Mouse (Mus musculus) hindbrain, embryonic 16.5 days (tissue): ENCODE measurements around the gene Kif13a. TPM values are rescaled to one million over a fixed set of nuclear protein-coding genes. Genes with fewer than 3 reads are reported as not detected.

Experiments used
- ATAC-seq: fragments of 200-750 bp; cut with Nextera tagmentation; 2 replicates; pipeline ENCODE4 v1.8.0; 2017; ENCODE audit warnings: moderate TSS enrichment, moderate library complexity
- H3K27ac ChIP-seq: fragments of 300-500 bp; sonication (generic); 2 replicates; pipeline ENCODE4 v1.5.1; 2014; ENCODE audit warnings: low read depth, mild to moderate bottlenecking, control low read depth, low read length, moderate library complexity
- H3K27me3 ChIP-seq: fragments of 300-500 bp; sonication (generic); replicated peaks from 2 replicates; pipeline ENCODE4 v1.6.1; 2014; ENCODE audit warnings: low read length; ENCODE audit not compliant: control insufficient read depth, insufficient read depth
- H3K36me3 ChIP-seq: fragments of 300-500 bp; sonication (generic); 2 replicates; pipeline ENCODE4 v1.6.1; 2014; ENCODE audit warnings: mild to moderate bottlenecking, low read length, moderate library complexity, mixed read lengths; ENCODE audit not compliant: control insufficient read depth, insufficient read depth
- H3K4me1 ChIP-seq: fragments of 300-500 bp; sonication (generic); 2 replicates; pipeline ENCODE4 v1.6.1; 2014; ENCODE audit warnings: low read depth, low read length; ENCODE audit not compliant: control insufficient read depth, insufficient read depth
- H3K4me2 ChIP-seq: fragments of 300-500 bp; sonication (generic); 2 replicates; pipeline ENCODE4 v1.6.1; 2014; ENCODE audit warnings: mild to moderate bottlenecking, low read length, control low read depth, moderate library complexity
- H3K4me3 ChIP-seq: fragments of 300-500 bp; sonication (generic); 2 replicates; pipeline ENCODE4 v1.5.1; 2014; ENCODE audit warnings: mild to moderate bottlenecking, low read length, control low read depth, moderate library complexity
- H3K9ac ChIP-seq: fragments of 300-500 bp; sonication (generic); 2 replicates; pipeline ENCODE4 v1.6.1; 2014; ENCODE audit warnings: low read depth, mild to moderate bottlenecking, control low read depth, low read length, moderate library complexity
- H3K9me3 ChIP-seq: fragments of 300-500 bp; sonication (generic); 2 replicates; pipeline ENCODE4 v1.6.1; 2014; ENCODE audit warnings: mild to moderate bottlenecking, low read length, moderate library complexity; ENCODE audit not compliant: control insufficient read depth
- WGBS: fragments of 180-500 bp; shearing (Covaris S2); extraction: QIAGEN DNeasy Blood & Tissue Kit; methylation state at CpG from one replicate; pipeline ENCODE4 v1.1.7; 2014; 5-methylcytosine and 5-hydroxymethylcytosine counted together
- polyA plus RNA-seq: library from polyadenylated mRNA; unstranded; fragments of >200 nt; fragmentation: Nextera tagmentation; extraction: Ambion mirVana; gene quantifications from 2 replicates; pipeline ENCODE4 v1.2.1, GENCODE M21; 2015

Kif13a gene
- polyA plus RNA-seq, 1 experiment from 2014 or later, result 8.0 TPM

- H3K4me3 ChIP-seq, result no peak overlapping the region
- H3K27ac ChIP-seq, result no peak overlapping the region
- no peaks in the 10 kb centered on the region for H3K36me3 ChIP-seq
- no peak overlapping the region for H3K4me2 ChIP-seq
- no peak for ATAC-seq
- H3K27me3 ChIP-seq, result no peaks in the 10 kb centered on the region
- H3K9me3 ChIP-seq, result no peaks in the 10 kb centered on the region
- no peak overlapping the region for H3K9ac ChIP-seq
- H3K4me1 ChIP-seq, result no peaks in the 10 kb centered on the region
- 84% methylated on average over 3 of the region's 3 CpGs for WGBS
Observed at GRCm38 (mm10) chr13:46841668-46842067, 88.0 kb downstream of the Kif13a start.

GRCm38 (mm10) chr13:46840676-46841075 lies 89.0 kb downstream of the Kif13a start:
- ATAC-seq, result no peak
- H3K9me3 ChIP-seq, result no peaks in the 10 kb centered on the region

GRCm38 (mm10) chr13:46839236-46839635 lies 90.4 kb downstream of the Kif13a start:
- Histone ChIP-seq H3K4me3 (no peak overlapping the region), H3K27ac (no peak overlapping the region), H3K4me2 (no peak overlapping the region), H3K4me1 (no peaks in the 10 kb centered on the region), H3K9me3 (no peaks in the 10 kb centered on the region), H3K36me3 (no peaks in the 10 kb centered on the region), H3K9ac (no peak overlapping the region), H3K27me3 (no peaks in the 10 kb centered on the region)
- no peak for ATAC-seq
- WGBS, result 84% methylated on average over 3 of the region's 3 CpGs

More at GRCm38 (mm10) chr13:46840676-46841075, 89.0 kb downstream of the Kif13a start:
- Histone ChIP-seq H3K9ac (no peak overlapping the region), H3K4me2 (no peak overlapping the region), H3K27ac (no peak overlapping the region), H3K27me3 (no peaks in the 10 kb centered on the region), H3K36me3 (no peaks in the 10 kb centered on the region), H3K4me1 (no peaks in the 10 kb centered on the region), H3K4me3 (no peak overlapping the region)
- WGBS, result 83% methylated on average over 13 of the region's 13 CpGs

- ATAC-seq, result no peak
- Histone ChIP-seq H3K27me3 (no peaks in the 10 kb centered on the region), H3K9ac (no peak overlapping the region), H3K27ac (no peak overlapping the region), H3K4me2 (no peak overlapping the region), H3K36me3 (no peaks in the 10 kb centered on the region), H3K9me3 (no peaks in the 10 kb centered on the region), H3K4me3 (no peak overlapping the region), H3K4me1 (no peaks in the 10 kb centered on the region)
- 66% methylated on average over 2 of the region's 2 CpGs for WGBS
Observed at GRCm38 (mm10) chr13:46838551-46838950, 91.1 kb downstream of the Kif13a start.

GRCm38 (mm10) chr13:46835351-46835750 lies 94.3 kb downstream of the Kif13a start:
- H3K9ac ChIP-seq, result no peak overlapping the region
- 95% methylated on average over 11 of the region's 11 CpGs for WGBS
- H3K9me3 ChIP-seq, result peaks cover 12% of the 10 kb centered on the region
- H3K4me3 ChIP-seq, result no peak overlapping the region
- ATAC-seq, result no peak
- H3K27me3 ChIP-seq, result no peaks in the 10 kb centered on the region
- H3K4me1 ChIP-seq, result no peaks in the 10 kb centered on the region
- no peak overlapping the region for H3K27ac ChIP-seq
- H3K4me2 ChIP-seq, result no peak overlapping the region
- H3K36me3 ChIP-seq, result peaks cover 10% of the 10 kb centered on the region

DNA sequence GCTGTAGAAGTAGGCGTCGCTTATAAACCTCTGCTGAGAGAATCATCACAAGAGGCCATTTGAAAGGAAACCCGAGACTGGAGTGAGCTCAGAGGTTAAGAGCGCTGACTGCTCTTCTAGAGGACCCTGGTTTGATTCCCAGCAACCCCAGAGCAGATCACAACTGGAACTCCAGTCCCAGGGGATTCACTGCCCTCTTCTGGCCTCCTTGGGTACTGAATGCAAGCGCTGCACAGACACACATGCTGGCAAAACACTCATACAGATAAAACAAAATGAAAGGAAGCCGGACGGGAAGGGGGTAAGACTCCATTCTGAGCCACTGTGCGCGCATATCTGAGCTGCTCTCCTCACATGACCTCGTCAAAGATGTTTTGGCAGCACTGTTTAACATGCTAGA lies 94.9 kb downstream of the Kif13a start:
- no peak for ATAC-seq
- no peak overlapping the region for H3K27ac ChIP-seq
- H3K27me3 ChIP-seq, result no peaks in the 10 kb centered on the region
- H3K4me3 ChIP-seq, result no peak overlapping the region
- WGBS, result 93% methylated on average over 10 of the region's 10 CpGs
- no peaks in the 10 kb centered on the region for H3K4me1 ChIP-seq
- peaks cover 12% of the 10 kb centered on the region for H3K9me3 ChIP-seq
- no peak overlapping the region for H3K9ac ChIP-seq
- no peak overlapping the region for H3K4me2 ChIP-seq
- H3K36me3 ChIP-seq, result peaks cover 14% of the 10 kb centered on the region

- ATAC-seq, result no peak
- H3K27me3 ChIP-seq, result no peaks in the 10 kb centered on the region
- H3K27ac ChIP-seq, result no peak overlapping the region
- no peak overlapping the region for H3K9ac ChIP-seq
- no peaks in the 10 kb centered on the region for H3K4me1 ChIP-seq
- WGBS, result 84% methylated on average over 5 of the region's 5 CpGs
- H3K4me2 ChIP-seq, result no peak overlapping the region
- no peak overlapping the region for H3K4me3 ChIP-seq
- H3K9me3 ChIP-seq, result peaks cover 12% of the 10 kb centered on the region
- H3K36me3 ChIP-seq, result peaks cover 14% of the 10 kb centered on the region
Observed at GRCm38 (mm10) chr13:46833586-46833985, 96.1 kb downstream of the Kif13a start.

GRCm38 (mm10) chr13:46832956-46833355 lies 96.7 kb downstream of the Kif13a start:
- H3K27ac ChIP-seq, result no peak overlapping the region
- no peaks in the 10 kb centered on the region for H3K27me3 ChIP-seq
- H3K4me2 ChIP-seq, result no peak overlapping the region
- H3K4me1 ChIP-seq, result no peaks in the 10 kb centered on the region
- no peak for ATAC-seq
- peaks cover 12% of the 10 kb centered on the region for H3K9me3 ChIP-seq
- H3K9ac ChIP-seq, result no peak overlapping the region
- 72% methylated on average over 3 of the region's 3 CpGs for WGBS
- no peak overlapping the region for H3K4me3 ChIP-seq
- peaks cover 14% of the 10 kb centered on the region for H3K36me3 ChIP-seq

GRCm38 (mm10) chr13:46823271-46823670 lies 106.4 kb downstream of the Kif13a start:
- H3K27ac ChIP-seq, result no peak overlapping the region
- no peak overlapping the region for H3K4me2 ChIP-seq
- H3K9ac ChIP-seq, result no peak overlapping the region
- peaks cover 2% of the 10 kb centered on the region; the same call in 1 of the 2 replicates for H3K9me3 ChIP-seq
- H3K4me1 ChIP-seq, result peaks cover 10% of the 10 kb centered on the region
- peaks cover 17% of the 10 kb centered on the region for H3K36me3 ChIP-seq
- H3K4me3 ChIP-seq, result no peak overlapping the region
- no peak for ATAC-seq
- H3K27me3 ChIP-seq, result no peaks in the 10 kb centered on the region
- 92% methylated on average over 4 of the region's 4 CpGs for WGBS

DNA sequence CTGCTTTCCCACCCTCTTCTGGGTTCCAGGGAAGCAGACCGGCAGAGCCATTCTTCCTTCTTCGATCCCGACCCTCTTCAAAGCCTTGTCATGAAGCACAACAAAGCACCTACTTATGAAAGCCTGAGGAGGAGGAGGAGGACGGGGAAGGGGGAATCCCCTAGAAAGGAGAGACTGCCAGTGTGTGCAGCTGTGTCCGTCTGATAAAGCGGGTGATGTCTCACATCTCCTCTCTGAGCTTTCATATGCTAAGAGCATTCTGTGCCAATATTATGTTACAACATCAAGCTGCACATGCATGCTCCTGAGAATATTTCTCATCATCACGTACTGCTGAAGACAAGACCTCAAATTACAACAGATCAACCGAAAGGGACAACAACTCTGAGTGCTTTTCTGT lies 107.5 kb downstream of the Kif13a start:
- H3K9me3 ChIP-seq, result peaks cover 2% of the 10 kb centered on the region; the same call in 1 of the 2 replicates
- no peak overlapping the region for H3K9ac ChIP-seq
- ATAC-seq, result no peak
- peaks cover 10% of the 10 kb centered on the region for H3K4me1 ChIP-seq
- H3K4me3 ChIP-seq, result no peak overlapping the region
- no peaks in the 10 kb centered on the region for H3K27me3 ChIP-seq
- peaks cover 17% of the 10 kb centered on the region for H3K36me3 ChIP-seq
- no peak overlapping the region for H3K27ac ChIP-seq
- H3K4me2 ChIP-seq, result no peak overlapping the region
- WGBS, result 73% methylated on average over 8 of the region's 8 CpGs
